Mouse (Mus musculus): Measurements from ENCODE around the gene Gm9999. TPM values are rescaled to one million over a fixed set of nuclear protein-coding genes. Genes with fewer than 3 reads are reported as not detected.
A peak's percentile ranks its signal among the peaks of the same experiment; 100 is the strongest.

Gene Gm9999
- polyA plus RNA-seq (2012; rRNA removed) = not detected in 2 replicates

DNA sequence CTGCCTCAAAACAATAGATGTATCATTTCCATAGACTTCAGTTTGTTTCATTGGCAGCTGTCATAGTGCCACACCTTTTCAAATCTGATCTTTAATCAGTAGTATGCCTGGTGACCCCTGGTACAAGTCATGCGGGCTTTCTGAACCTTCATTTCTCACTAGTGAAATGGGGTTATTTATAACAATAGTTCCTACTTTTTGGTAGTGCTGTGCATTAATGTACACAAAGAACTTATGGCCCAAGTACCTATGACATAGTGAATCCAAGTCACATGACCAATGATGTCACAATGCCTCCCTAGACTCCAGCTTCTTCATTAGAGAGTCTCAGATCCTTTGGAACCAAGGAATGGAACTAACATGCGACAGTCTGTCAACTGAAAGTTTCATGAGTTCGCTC is at the start of gene Gm9999:
Gene Gm9999 (plus strand): TSS at position 301 of the 400 bp plus-strand sequence.
- no peak for DNase-seq
- TF ChIP-seq POLR2A (IDR thresholded peaks at IDR 0.05; ENCODE audit: borderline replicate concordance, insufficient read depth, low read length) = no peak
- TF ChIP-seq CTCF (IDR thresholded peaks at IDR 0.05; ENCODE audit: borderline replicate concordance, insufficient read depth, low read depth, low read length) = no peak
- Histone ChIP-seq H3K4me3 (replicated peaks; ENCODE audit: insufficient read depth, low read depth, low read length) (no peak within 1 kb of the TSS), H3K27ac (ENCODE audit: insufficient read depth, low read length) (no peak within 1 kb of the TSS), H3K27me3 (ENCODE audit: control insufficient read depth, insufficient read depth, low read length) (no peaks in the 10 kb centered on the region; the same call in 1 of the 2 replicates), H3K4me1 (ENCODE audit: control insufficient read depth, insufficient read depth, low read length) (peaks cover 12% of the 10 kb centered on the region; the same call in 1 of the 2 replicates)
- WGBS = 82% methylated on average over 3 of the region's 3 CpGs

DNA sequence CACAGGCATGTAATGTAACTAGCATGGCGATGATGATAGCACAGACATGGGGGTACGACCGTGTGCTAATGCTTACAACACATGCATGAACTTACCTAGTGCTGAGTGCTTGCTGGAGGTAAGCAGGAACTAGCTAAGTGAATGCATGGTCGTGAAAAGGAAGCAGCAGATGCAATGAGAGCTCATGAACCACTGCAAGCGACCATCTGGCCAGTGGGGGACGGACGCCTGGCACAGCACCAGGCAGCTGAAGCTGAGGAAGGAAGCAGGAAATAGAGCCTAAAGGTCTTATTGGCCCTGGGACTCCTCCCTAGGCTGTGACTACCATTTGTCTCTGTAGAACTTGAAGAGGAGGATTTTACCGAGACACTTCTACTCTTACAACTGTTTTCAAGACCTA is 48.6 kb upstream of the Gm9999 start:
- Histone ChIP-seq H3K4me1 (ENCODE audit: control insufficient read depth, insufficient read depth, low read length) (no peaks in the 10 kb centered on the region), H3K4me3 (replicated peaks; ENCODE audit: insufficient read depth, low read depth, low read length) (no peak overlapping the region), H3K27me3 (ENCODE audit: control insufficient read depth, insufficient read depth, low read length) (no peaks in the 10 kb centered on the region), H3K27ac (ENCODE audit: insufficient read depth, low read length) (no peak overlapping the region)
- TF ChIP-seq POLR2A (IDR thresholded peaks at IDR 0.05; ENCODE audit: borderline replicate concordance, insufficient read depth, low read length) = no peak
- no peak for TF ChIP-seq CTCF (IDR thresholded peaks at IDR 0.05; ENCODE audit: borderline replicate concordance, insufficient read depth, low read depth, low read length)
- WGBS = 58% methylated on average over 8 of the region's 8 CpGs
- no peak for DNase-seq

DNA sequence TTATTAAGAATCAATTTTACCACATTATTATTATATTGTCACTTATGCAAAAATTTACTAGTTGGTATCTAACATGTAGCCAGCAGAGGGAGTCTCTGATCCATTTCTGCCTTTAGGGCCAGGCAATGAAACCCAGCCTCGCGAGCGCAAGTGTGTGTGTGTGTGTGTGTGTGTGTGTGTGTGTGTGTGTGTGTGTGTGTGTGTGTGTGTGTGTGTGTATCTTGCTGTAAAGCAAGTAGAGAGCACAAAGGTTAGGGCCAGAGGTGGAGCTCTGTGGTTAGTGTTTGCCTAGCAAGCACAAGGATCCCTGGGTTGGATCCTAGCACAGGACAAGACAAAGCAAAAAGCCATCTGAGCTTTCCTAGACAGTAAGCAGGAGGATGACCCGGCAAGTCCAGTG is 47.5 kb upstream of the Gm9999 start:
- Histone ChIP-seq H3K4me1 (ENCODE audit: control insufficient read depth, insufficient read depth, low read length) (no peaks in the 10 kb centered on the region), H3K4me3 (replicated peaks; ENCODE audit: insufficient read depth, low read depth, low read length) (no peak overlapping the region), H3K27me3 (ENCODE audit: control insufficient read depth, insufficient read depth, low read length) (no peaks in the 10 kb centered on the region), H3K27ac (ENCODE audit: insufficient read depth, low read length) (no peak overlapping the region)
- DNase-seq = no peak
- TF ChIP-seq POLR2A (IDR thresholded peaks at IDR 0.05; ENCODE audit: borderline replicate concordance, insufficient read depth, low read length) (no peak), CTCF (IDR thresholded peaks at IDR 0.05; ENCODE audit: borderline replicate concordance, insufficient read depth, low read depth, low read length) (peak; percentile 33; the same call in 1 of the 2 replicates)
- 29% methylated on average over 4 of the region's 4 CpGs for WGBS

DNA sequence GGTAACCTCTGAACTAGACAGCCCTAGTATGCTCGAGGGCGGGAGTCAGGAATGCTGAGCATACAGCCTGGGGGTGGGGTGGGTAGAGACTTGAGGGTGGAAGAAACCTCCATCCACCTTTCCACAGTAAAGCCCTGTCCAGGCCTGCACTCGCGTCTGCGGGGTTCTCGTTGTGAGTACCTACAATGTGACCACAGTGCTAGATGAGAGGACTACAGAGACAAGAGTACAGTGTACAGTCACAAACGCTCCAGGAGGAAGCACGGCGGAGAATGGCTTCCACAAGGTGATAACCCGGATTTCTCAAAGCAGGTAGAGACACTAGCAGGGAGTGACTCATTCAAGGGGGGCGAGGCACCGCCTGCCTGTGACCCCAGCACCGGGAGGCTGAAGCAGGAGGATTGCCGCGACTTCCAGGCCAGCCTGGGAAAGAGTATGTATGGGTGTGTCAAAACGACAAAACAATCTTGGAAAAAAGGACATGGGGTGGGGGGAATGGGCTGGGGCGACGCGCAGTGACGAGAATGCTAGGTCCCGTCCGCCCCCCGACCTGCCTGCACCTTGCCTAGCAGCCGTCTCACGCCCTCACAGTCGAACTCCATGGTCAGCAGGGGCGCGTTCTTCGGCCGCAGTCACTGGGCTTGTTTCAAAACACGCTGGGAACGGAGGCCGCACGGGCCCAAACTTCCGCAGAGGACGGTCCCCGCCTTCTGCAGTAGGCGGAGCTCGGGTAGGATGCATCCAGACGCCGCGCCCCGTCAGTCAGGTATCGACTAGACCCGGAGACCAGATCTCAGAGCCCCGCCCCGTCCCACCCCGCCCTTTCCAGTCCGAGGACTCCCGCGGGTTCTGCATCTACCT is 25.3 kb upstream of the Gm9999 start, which contains the start of gene Uevld:
Gene Uevld (minus strand): TSS at position 697 of the 861 bp plus-strand sequence.
- peak within 1 kb of the TSS; percentile 8; the same call in 1 of the 2 replicates for H3K27ac ChIP-seq (ENCODE audit: insufficient read depth, low read length)
- peaks cover 3% of the 10 kb centered on the region; the same call in 1 of the 2 replicates for H3K4me1 ChIP-seq (ENCODE audit: control insufficient read depth, insufficient read depth, low read length)
- TF ChIP-seq POLR2A (IDR thresholded peaks at IDR 0.05; ENCODE audit: borderline replicate concordance, insufficient read depth, low read length) (peak; percentile 60), CTCF (IDR thresholded peaks at IDR 0.05; ENCODE audit: borderline replicate concordance, insufficient read depth, low read depth, low read length) (no peak)
- no peaks in the 10 kb centered on the region for H3K27me3 ChIP-seq (ENCODE audit: control insufficient read depth, insufficient read depth, low read length)
- H3K4me3 ChIP-seq (replicated peaks; ENCODE audit: insufficient read depth, low read depth, low read length) = peak within 1 kb of the TSS; percentile 80
- DNase-seq = peak; percentile 98
- under 1% methylated on average over 51 of the region's 51 CpGs for WGBS

DNA sequence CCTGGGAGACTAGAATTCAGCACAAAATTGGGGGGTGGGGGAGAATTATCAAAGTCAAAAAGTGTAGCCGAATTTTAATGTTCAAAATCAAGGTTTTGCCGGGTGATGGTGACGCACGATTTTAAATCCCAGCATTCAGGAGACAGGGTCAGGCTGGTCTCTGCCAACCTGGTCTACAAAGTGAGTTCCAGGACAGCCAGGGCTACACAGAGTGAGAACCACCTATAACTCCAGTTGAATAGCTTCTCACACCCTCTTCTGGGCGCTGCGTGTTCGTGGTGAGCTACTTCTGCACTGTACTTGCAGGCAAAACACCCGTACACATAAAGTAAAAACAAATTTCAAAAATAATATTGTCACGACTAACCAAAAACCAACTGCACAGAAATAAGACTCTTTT is 24.5 kb upstream of the Gm9999 start:
- 12% methylated on average over 9 of the region's 9 CpGs for WGBS

DNA sequence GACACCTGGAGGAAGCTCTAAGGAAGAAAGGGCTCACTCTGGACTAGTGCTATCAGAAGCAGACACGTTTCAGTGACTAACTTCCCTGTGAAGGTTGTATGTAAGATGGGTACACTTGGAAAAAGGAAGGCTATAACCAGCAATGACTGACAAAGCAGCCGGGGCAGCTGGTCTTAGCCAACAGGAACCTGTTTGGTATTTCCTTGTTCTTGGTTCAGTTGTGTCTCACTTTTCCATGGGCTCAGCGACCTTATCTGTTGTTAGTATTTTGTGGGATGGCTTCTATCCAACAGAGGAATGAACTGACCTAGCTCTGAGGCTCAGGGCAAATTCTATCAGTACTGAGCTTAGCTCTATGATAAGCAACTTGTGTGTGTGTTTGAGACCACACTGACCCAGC is 22.4 kb upstream of the Gm9999 start:
- Histone ChIP-seq H3K27ac (ENCODE audit: insufficient read depth, low read length) (no peak overlapping the region), H3K4me3 (replicated peaks; ENCODE audit: insufficient read depth, low read depth, low read length) (no peak overlapping the region), H3K4me1 (ENCODE audit: control insufficient read depth, insufficient read depth, low read length) (peaks cover 3% of the 10 kb centered on the region), H3K27me3 (ENCODE audit: control insufficient read depth, insufficient read depth, low read length) (no peaks in the 10 kb centered on the region)
- DNase-seq = no peak
- TF ChIP-seq CTCF (IDR thresholded peaks at IDR 0.05; ENCODE audit: borderline replicate concordance, insufficient read depth, low read depth, low read length) = no peak
- 70% methylated on average over 3 of the region's 3 CpGs for WGBS

More for the DNA sequence above, 24.5 kb upstream of the Gm9999 start:
- DNase-seq = peak; percentile 27 to 31
- peaks cover 3% of the 10 kb centered on the region for H3K4me1 ChIP-seq (ENCODE audit: control insufficient read depth, insufficient read depth, low read length)
- peak overlapping the region; percentile 80 for H3K4me3 ChIP-seq (replicated peaks; ENCODE audit: insufficient read depth, low read depth, low read length)
- no peaks in the 10 kb centered on the region for H3K27me3 ChIP-seq (ENCODE audit: control insufficient read depth, insufficient read depth, low read length)
- H3K27ac ChIP-seq (ENCODE audit: insufficient read depth, low read length) = no peak overlapping the region
- no peak for TF ChIP-seq POLR2A (IDR thresholded peaks at IDR 0.05; ENCODE audit: borderline replicate concordance, insufficient read depth, low read length)
- no peak for TF ChIP-seq CTCF (IDR thresholded peaks at IDR 0.05; ENCODE audit: borderline replicate concordance, insufficient read depth, low read depth, low read length)

DNA sequence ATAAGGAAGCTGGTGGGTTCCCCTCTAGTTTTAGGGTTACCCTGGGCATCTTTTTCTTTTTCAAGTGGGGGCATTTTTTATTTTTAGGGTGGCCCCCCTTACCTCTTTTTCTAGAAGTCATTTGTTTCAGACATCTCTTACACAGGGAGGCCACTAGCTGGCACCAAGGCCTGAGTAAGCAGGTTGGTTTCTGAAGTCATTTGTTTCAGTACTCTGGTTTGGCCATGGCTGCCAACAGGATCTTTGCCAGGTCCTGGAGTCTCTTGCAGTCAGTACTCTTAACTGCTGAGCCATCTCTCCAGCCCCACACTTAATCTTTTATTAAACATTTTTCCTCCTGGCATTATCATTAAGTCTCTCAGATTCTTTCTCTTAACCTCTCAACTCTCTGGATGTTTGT is 21.2 kb upstream of the Gm9999 start:
- DNase-seq = no peak
- Histone ChIP-seq H3K27ac (ENCODE audit: insufficient read depth, low read length) (no peak overlapping the region), H3K4me3 (replicated peaks; ENCODE audit: insufficient read depth, low read depth, low read length) (no peak overlapping the region), H3K4me1 (ENCODE audit: control insufficient read depth, insufficient read depth, low read length) (peaks cover 3% of the 10 kb centered on the region), H3K27me3 (ENCODE audit: control insufficient read depth, insufficient read depth, low read length) (no peaks in the 10 kb centered on the region)
- TF ChIP-seq CTCF (IDR thresholded peaks at IDR 0.05; ENCODE audit: borderline replicate concordance, insufficient read depth, low read depth, low read length) = no peak
- no peak for TF ChIP-seq POLR2A (IDR thresholded peaks at IDR 0.05; ENCODE audit: borderline replicate concordance, insufficient read depth, low read length)
